In genomic region chr17:62598716-62599490, GRCm38 (mm10) we compare ENCODE assay signal across 21 mouse cellular contexts.
A peak's percentile ranks its signal among the peaks of the same experiment; 100 is the strongest.
DNase-seq lines count a peak whose midpoint lies in the region; ATAC-seq and TF ChIP-seq lines count a peak whose summit lies in the region.
"Had no signal": no experiment of that assay in that cellular context is flagged by ENCODE, and none has a peak within 500 bp of the region (broad histone marks: within the 10 kb centered on the region; RNA-seq: fewer than 3 reads in every experiment).

No protein-coding gene starts in this region.

- no peak overlapping the region for H3K27ac ChIP-seq in hindbrain, postnatal 0 days
- no peak overlapping the region for H3K27ac ChIP-seq in hindbrain, embryonic 13.5 days
- no peak overlapping the region for H3K27ac ChIP-seq in lung, postnatal 0 days (ENCODE audit: low read length)
- H3K27ac ChIP-seq: hindbrain, embryonic 12.5 days; kidney, embryonic 15.5 days; limb, embryonic 13.5 days; liver, embryonic 15.5 days; midbrain, embryonic 15.5 days had no signal

- H3K4me3 ChIP-seq in hindbrain, postnatal 0 days (ENCODE audit: low read length) = no peak overlapping the region
- no peak overlapping the region for H3K4me3 ChIP-seq in hindbrain, embryonic 13.5 days
- H3K4me3 ChIP-seq in lung, postnatal 0 days (ENCODE audit: low read depth, low read length) = no peak overlapping the region
- H3K4me3 ChIP-seq: hindbrain, embryonic 12.5 days; kidney, embryonic 15.5 days; limb, embryonic 13.5 days; liver, embryonic 15.5 days; megakaryocyte, embryonic 14.5 days; midbrain, embryonic 15.5 days had no signal

- no peak for ATAC-seq in hindbrain, postnatal 0 days
- no peak for ATAC-seq in hindbrain, embryonic 13.5 days (ENCODE audit: low FRiP score)
- ATAC-seq in lung, postnatal 0 days = no peak
- no peak for ATAC-seq in erythroid progenitor cell, adult 5-6 weeks (replicated peaks; ENCODE audit: low FRiP score, poor library complexity, severe bottlenecking)
- ATAC-seq in monocyte, adult 5-6 weeks (replicated peaks; ENCODE audit: insufficient number of reproducible peaks, low FRiP score, low TSS enrichment, poor library complexity, severe bottlenecking) = no peak
- ATAC-seq: intestine, embryonic 16.5 days had no signal

- 38% methylated on average over 9 of the region's 9 CpGs for WGBS in hindbrain, postnatal 0 days
- WGBS in hindbrain, embryonic 13.5 days = 51% methylated on average over 9 of the region's 9 CpGs
- 48% methylated on average over 9 of the region's 9 CpGs for WGBS in lung, postnatal 0 days

- no peak for DNase-seq in hindbrain, postnatal 0 days (ENCODE audit: low spot score)
- DNase-seq in lung, postnatal 0 days (ENCODE audit: low spot score) = peak; percentile 34
- DNase-seq in lung, adult 18-20 months = no peak
- peak; percentile 90 for DNase-seq in NIH3T3 (ENCODE audit: low read depth)
- peak; percentile 14 for DNase-seq in fibroblast of lung, adult 2 months (ENCODE audit: low read depth)
- DNase-seq: adrenal gland, postnatal 10 days; cerebellum, postnatal 10 days; embryo, embryonic 11 days; gastrocnemius, postnatal 36 days; lung, postnatal 14 days; thymus, postnatal 25 days had no signal

- TF ChIP-seq CTCF in hindbrain, postnatal 0 days (IDR thresholded peaks at IDR 0.05; ENCODE audit: low read depth) = no peak
- no peak for TF ChIP-seq CTCF in lung, postnatal 0 days (IDR thresholded peaks at IDR 0.05)

- no peaks in the 10 kb centered on the region for H3K4me1 ChIP-seq in hindbrain, postnatal 0 days (ENCODE audit: insufficient read depth, low read length)
- H3K4me1 ChIP-seq in hindbrain, embryonic 13.5 days (replicated peaks) = peaks cover 10% of the 10 kb centered on the region; the same call in 1 of the 2 replicates
- no peaks in the 10 kb centered on the region for H3K4me1 ChIP-seq in lung, postnatal 0 days (ENCODE audit: insufficient read depth, low read depth, low read length)
- H3K4me1 ChIP-seq: liver, embryonic 15.5 days; midbrain, embryonic 15.5 days had no signal

- no peaks in the 10 kb centered on the region for H3K9me3 ChIP-seq in hindbrain, postnatal 0 days (ENCODE audit: low read length)
- H3K9me3 ChIP-seq in hindbrain, embryonic 13.5 days = no peaks in the 10 kb centered on the region
- H3K9me3 ChIP-seq in lung, postnatal 0 days (ENCODE audit: low read length) = no peaks in the 10 kb centered on the region
- H3K9me3 ChIP-seq: hindbrain, embryonic 12.5 days; kidney, embryonic 15.5 days; limb, embryonic 13.5 days; liver, embryonic 15.5 days; midbrain, embryonic 15.5 days had no signal

- TF ChIP-seq EP300 in lung, postnatal 0 days (IDR thresholded peaks at IDR 0.05) = no peak

- no peaks in the 10 kb centered on the region for H3K27me3 ChIP-seq in hindbrain, postnatal 0 days (ENCODE audit: insufficient read depth, low read length)
- no peaks in the 10 kb centered on the region for H3K27me3 ChIP-seq in hindbrain, embryonic 13.5 days
- no peaks in the 10 kb centered on the region for H3K27me3 ChIP-seq in lung, postnatal 0 days (replicated peaks; ENCODE audit: insufficient read depth, low read length)
- H3K27me3 ChIP-seq: hindbrain, embryonic 12.5 days; kidney, embryonic 15.5 days; limb, embryonic 13.5 days; liver, embryonic 15.5 days; megakaryocyte, embryonic 14.5 days; midbrain, embryonic 15.5 days had no signal

- peak overlapping the region; percentile 21; the same call in 1 of the 2 replicates for H3K4me2 ChIP-seq in hindbrain, postnatal 0 days (ENCODE audit: low read depth, low read length)
- no peak overlapping the region for H3K4me2 ChIP-seq in hindbrain, embryonic 13.5 days
- H3K4me2 ChIP-seq in lung, postnatal 0 days (replicated peaks; ENCODE audit: low read depth, low read length) = no peak overlapping the region
- H3K4me2 ChIP-seq: hindbrain, embryonic 12.5 days; kidney, embryonic 15.5 days; limb, embryonic 13.5 days; liver, embryonic 15.5 days; midbrain, embryonic 15.5 days had no signal

- H3K9ac ChIP-seq in hindbrain, postnatal 0 days (replicated peaks; ENCODE audit: low read length) = no peak overlapping the region
- H3K9ac ChIP-seq in hindbrain, embryonic 13.5 days = no peak overlapping the region
- H3K9ac ChIP-seq in lung, postnatal 0 days (replicated peaks; ENCODE audit: low read depth) = no peak overlapping the region
- H3K9ac ChIP-seq: hindbrain, embryonic 12.5 days; kidney, embryonic 15.5 days; limb, embryonic 13.5 days; liver, embryonic 15.5 days; midbrain, embryonic 15.5 days had no signal

- no peaks in the 10 kb centered on the region for H3K36me3 ChIP-seq in hindbrain, postnatal 0 days (ENCODE audit: insufficient read depth, low read length)
- H3K36me3 ChIP-seq in hindbrain, embryonic 13.5 days = no peaks in the 10 kb centered on the region
- no peaks in the 10 kb centered on the region for H3K36me3 ChIP-seq in lung, postnatal 0 days (ENCODE audit: insufficient read depth, low read length)
- H3K36me3 ChIP-seq: hindbrain, embryonic 12.5 days; liver, embryonic 15.5 days; midbrain, embryonic 15.5 days had no signal

Comparison
In these comparisons a context has a peak if more than half of its experiments do, and no peak if none do; other contexts are left out.
1. DNase-seq: peak in lung, postnatal 0 days (single experiment), NIH3T3 (single experiment) and fibroblast of lung, adult 2 months (single experiment); none in hindbrain, postnatal 0 days (single experiment) and lung, adult 18-20 months (0 of 2).